Mouse (Mus musculus): ENCODE measurements around the gene Mrps5. TPM values are rescaled to one million over a fixed set of nuclear protein-coding genes. Genes with fewer than 3 reads are reported as not detected.

The Mrps5 gene
- total and polyA plus RNA-seq, 3 experiments, result 144 to 210 (median 188) TPM

DNA sequence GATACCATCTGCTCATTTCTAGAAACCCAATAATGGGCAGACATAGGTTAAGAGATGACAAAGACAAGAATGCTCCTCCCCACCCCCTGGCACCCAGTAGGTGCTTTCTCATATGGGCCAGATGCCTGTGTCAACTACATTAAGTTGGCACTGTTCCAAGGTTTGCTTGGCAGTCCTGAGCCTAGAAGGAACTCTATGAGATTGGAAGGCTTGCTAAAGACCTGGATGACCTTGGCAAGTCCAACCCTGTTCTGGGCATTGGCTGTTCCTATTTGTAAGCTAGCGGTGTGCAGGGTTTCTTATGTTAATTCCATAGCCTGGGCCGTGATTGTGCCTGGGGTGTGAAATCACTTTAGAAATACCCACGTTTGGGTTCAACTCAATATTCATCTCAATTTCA lies 67.8 kb downstream of the Mrps5 start:
- Histone ChIP-seq H3K4me2 (ENCODE audit: insufficient read depth, low read depth, poor library complexity, severe bottlenecking) (no peak overlapping the region), H3K27me3 (replicated peaks) (peaks cover 82% of the 10 kb centered on the region), H3K9me3 (replicated peaks; ENCODE audit: low read length) (peaks cover 2% of the 10 kb centered on the region), H3K4me3 (replicated peaks in 1 of 3; ENCODE audit: low read depth in 2 of 3, low read length in 2 of 3, poor library complexity in 1 of 3) (no peak overlapping the region), H3K4me1 (ENCODE audit: control insufficient read depth in 1 of 2, insufficient read depth in 2 of 2) (no peaks in the 10 kb centered on the region), H3K9ac (ENCODE audit: insufficient read depth, low read depth) (no peak overlapping the region), H3K27ac (ENCODE audit: insufficient read depth, low read depth) (no peak overlapping the region), H3K79me2 (replicated peaks; ENCODE audit: control insufficient read depth, extremely low read depth, insufficient read depth, poor library complexity, severe bottlenecking) (no peaks in the 10 kb centered on the region), H3K36me3 (replicated peaks in 1 of 2; ENCODE audit: control insufficient read depth in 1 of 2, insufficient read depth in 1 of 2, low read length in 1 of 2) (no peaks in the 10 kb centered on the region)
- TF ChIP-seq POLR2AphosphoS2 (IDR thresholded peaks at IDR 0.05; ENCODE audit: low read depth, low read length) (no peak), ELF1 (IDR thresholded peaks at IDR 0.05; ENCODE audit: low read depth, low read length) (no peak), ZNF384 (IDR thresholded peaks at IDR 0.05; ENCODE audit: low read depth, low read length) (no peak), CHD2 (IDR thresholded peaks at IDR 0.05; ENCODE audit: low read length) (no peak), RAD21 (IDR thresholded peaks at IDR 0.05; ENCODE audit: low read depth, low read length) (no peak), MAX (IDR thresholded peaks at IDR 0.05; ENCODE audit: low read length) (no peak), TCF12 (IDR thresholded peaks at IDR 0.05; ENCODE audit: low read depth, low read length) (no peak), EP300 (IDR thresholded peaks at IDR 0.05; ENCODE audit: low read length) (no peak), BHLHE40 (IDR thresholded peaks at IDR 0.05; ENCODE audit: low read depth, low read length) (no peak), TBP (conservative IDR thresholded peaks at IDR 0.05; ENCODE audit: low read depth, low read length) (no peak), IRF4 (IDR thresholded peaks at IDR 0.05; ENCODE audit: low read depth, low read length) (no peak), JUND (conservative IDR thresholded peaks at IDR 0.05; ENCODE audit: low read depth, low read length) (no peak), NRF1 (IDR thresholded peaks at IDR 0.05; ENCODE audit: low read depth, low read length) (no peak), MAZ (IDR thresholded peaks at IDR 0.05; ENCODE audit: low read depth, low read length) (no peak), CHD1 (IDR thresholded peaks at IDR 0.05; ENCODE audit: low read depth, low read length) (no peak), UBTF (IDR thresholded peaks at IDR 0.05; ENCODE audit: low read depth, low read length) (no peak), ZKSCAN1 (IDR thresholded peaks at IDR 0.05; ENCODE audit: borderline replicate concordance, low read depth, low read length) (no peak), PAX5 (IDR thresholded peaks at IDR 0.05; ENCODE audit: low read length) (no peak)
- dilution Hi-C loops (cut with MboI; ENCODE audit: extremely low pct_ligation_motif_present, extremely low pct_unique_long_range_greater_than_20kb, low sequenced_read_pairs) (no loop called here), in situ Hi-C loops (cut with MboI; ENCODE audit: low pct_ligation_motif_present, low pct_unique_long_range_greater_than_20kb, low sequenced_read_pairs) (no loop called here)
- DNase-seq (ENCODE audit: extremely low read depth), result no peak

- Histone ChIP-seq H3K9ac (ENCODE audit: insufficient read depth, low read depth) (no peak overlapping the region), H3K4me2 (ENCODE audit: insufficient read depth, low read depth, poor library complexity, severe bottlenecking) (no peak overlapping the region), H3K4me1 (ENCODE audit: control insufficient read depth in 1 of 2, insufficient read depth in 2 of 2) (no peaks in the 10 kb centered on the region), H3K4me3 (replicated peaks in 1 of 3; ENCODE audit: low read depth in 2 of 3, low read length in 2 of 3, poor library complexity in 1 of 3) (no peak overlapping the region), H3K36me3 (replicated peaks in 1 of 2; ENCODE audit: control insufficient read depth in 1 of 2, insufficient read depth in 1 of 2, low read length in 1 of 2) (no peaks in the 10 kb centered on the region), H3K27me3 (replicated peaks) (peaks cover 82% of the 10 kb centered on the region), H3K9me3 (replicated peaks; ENCODE audit: low read length) (peaks cover 2% of the 10 kb centered on the region), H3K79me2 (replicated peaks; ENCODE audit: control insufficient read depth, extremely low read depth, insufficient read depth, poor library complexity, severe bottlenecking) (no peaks in the 10 kb centered on the region), H3K27ac (ENCODE audit: insufficient read depth, low read depth) (no peak overlapping the region)
- in situ Hi-C loops (cut with MboI; ENCODE audit: low pct_ligation_motif_present, low pct_unique_long_range_greater_than_20kb, low sequenced_read_pairs) (no loop called here), dilution Hi-C loops (cut with MboI; ENCODE audit: extremely low pct_ligation_motif_present, extremely low pct_unique_long_range_greater_than_20kb, low sequenced_read_pairs) (no loop called here)
- TF ChIP-seq USF2 (conservative IDR thresholded peaks at IDR 0.05; ENCODE audit: low read depth, low read length) (no peak), NRF1 (IDR thresholded peaks at IDR 0.05; ENCODE audit: low read depth, low read length) (no peak), JUND (conservative IDR thresholded peaks at IDR 0.05; ENCODE audit: low read depth, low read length) (no peak)
- no peak for DNase-seq (ENCODE audit: extremely low read depth)
Measured at GRCm38 (mm10) chr2:127655419-127655818, 68.4 kb downstream of the Mrps5 start.
